Mouse (Mus musculus) embryo, embryonic 11.5 days (tissue): ENCODE results near the gene Nme7.

Experiments
- DNase-seq: peaks from one replicate; pipeline ENCODE4 v3.0.0-alpha.2; 2012; ENCODE audit warnings: low read depth, low spot score

Gene Nme7

DNA sequence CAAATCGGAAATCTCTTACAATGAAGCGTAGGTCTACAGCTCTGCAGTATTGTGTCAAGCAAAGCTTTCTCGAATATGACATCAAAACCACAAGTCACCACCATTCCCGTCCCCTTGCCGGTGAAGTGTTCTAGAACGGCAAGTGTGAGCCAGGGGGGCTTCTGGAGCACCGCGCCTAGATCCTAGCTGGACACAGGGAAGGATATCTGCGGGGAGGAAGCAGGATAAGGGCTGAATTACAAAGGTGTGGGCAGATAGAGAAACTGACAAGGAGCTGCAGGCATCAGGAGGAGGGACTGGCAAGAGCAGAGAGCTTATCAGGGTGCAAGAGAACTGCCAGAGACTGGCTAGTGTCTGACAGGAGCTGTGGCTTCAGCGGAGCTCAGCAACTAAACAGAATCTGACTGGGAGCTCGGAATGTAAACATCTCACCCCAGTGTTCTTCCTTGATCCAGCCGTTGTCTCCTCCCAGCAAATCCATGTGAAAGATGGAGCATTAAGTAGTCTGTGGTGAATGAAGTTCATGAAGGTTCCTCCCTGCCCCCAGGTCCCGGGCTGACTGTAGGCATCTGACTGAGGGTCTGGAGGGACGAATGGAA lies 15.7 kb downstream of the Nme7 start:
- DNase-seq: no peak

DNA sequence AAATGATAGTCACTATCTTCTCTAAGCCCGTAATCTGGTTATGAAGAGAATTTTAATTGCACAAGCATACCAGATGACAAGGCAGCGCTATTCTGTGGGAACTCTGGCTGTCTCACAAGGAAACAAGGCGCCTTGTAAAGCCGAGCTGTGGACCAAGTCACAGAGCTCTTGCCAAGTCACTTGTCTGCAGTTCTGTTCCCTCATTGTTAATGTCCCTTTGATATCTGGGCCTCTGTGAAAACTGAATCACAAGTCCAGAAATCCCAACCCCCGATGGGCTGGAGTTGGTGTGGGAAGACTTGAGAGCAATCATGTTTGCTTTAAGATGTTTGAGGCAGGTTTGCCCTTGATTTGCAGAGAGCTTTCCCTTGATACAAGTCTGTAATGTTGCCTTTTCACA lies 16.8 kb downstream of the Nme7 start:
- no peak for DNase-seq

DNA sequence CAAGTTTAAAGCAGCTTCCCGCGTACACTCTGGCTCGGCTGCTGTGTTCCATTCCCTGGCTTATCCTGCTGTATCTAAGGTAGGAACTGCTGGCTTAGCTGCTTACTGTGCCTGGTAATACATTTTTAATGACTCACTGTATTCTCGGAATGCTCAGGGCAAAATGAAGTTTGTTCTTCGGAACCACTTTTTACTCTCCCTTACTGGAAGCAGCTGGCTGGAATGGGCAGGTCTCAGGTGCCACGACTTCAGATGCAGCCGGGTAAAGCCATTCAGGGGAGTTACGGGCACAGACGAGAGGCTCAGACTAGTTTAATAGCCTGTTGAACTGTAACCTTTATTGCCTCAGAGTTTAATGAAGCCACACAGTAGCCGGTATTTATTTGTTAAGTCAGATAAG lies 17.5 kb downstream of the Nme7 start:
- no peak for DNase-seq

DNA sequence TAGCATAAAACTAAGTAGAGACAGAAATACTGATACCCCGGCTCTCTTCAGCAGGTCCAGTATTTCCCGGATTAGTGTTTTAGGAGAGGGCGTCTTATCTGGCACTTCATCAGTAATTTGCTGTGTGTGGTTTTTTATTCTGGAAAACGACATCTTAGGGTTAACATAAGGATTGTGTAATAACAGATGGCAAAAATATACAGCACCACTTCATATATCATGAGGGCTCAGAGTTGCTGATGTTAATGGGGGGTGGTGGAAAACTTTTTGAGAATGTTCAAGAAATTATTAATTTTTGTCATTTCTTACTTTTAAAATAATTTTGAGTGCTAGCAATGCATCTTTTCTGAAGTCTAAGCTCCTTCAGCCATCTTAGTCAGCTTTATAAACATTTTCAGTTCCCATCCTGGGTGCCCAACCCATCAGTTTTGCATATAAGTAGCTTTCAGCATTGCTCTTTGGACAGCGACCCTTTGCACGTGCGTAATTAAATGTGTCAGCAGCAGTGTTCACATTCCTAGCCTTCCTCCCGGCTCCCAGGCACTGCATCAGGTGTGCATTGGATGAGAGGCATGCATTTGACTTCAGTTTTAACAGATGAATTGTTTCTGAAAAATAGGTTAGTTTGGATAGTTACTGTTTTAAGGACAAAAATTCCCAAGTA lies 19.2 kb downstream of the Nme7 start:
- no peak for DNase-seq

DNA sequence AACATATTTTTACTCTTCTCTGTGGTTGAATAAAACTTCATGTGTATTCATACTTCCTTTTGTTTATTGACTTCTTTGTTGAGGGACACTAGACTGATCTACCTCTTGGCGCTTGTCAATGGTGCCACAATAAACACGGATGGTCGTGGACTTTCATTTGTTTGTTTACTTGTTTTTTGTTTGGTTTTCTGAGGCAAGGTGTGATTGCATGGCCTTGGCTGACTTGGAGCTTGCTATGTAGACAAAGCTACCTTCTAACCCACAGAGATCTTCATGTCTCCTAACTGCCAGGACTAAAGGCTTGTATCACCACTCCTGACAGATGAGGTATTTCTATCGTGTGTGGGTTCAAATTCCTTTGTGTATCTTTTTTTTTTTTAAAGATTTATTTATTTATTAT lies 20.3 kb downstream of the Nme7 start:
- no peak for DNase-seq

DNA sequence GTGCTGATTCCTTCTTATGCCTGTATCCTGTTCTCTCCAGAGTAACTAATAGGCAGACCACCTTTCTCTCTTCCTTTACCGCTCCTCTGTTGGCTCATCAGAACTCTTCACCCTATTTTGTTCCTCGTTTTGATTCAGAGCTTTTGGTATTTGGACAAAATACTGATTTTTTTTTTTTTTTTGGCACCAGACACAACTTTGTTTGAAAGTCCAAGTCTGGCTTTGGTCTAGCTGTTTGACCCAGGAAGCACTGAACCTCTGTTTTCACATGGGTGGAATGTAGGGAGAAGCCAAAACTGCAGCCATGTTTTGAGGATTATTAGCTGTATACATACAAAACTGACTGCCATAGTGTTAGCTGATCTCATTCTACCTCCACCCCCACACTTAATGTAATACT lies 21.0 kb downstream of the Nme7 start:
- DNase-seq: no peak

DNA sequence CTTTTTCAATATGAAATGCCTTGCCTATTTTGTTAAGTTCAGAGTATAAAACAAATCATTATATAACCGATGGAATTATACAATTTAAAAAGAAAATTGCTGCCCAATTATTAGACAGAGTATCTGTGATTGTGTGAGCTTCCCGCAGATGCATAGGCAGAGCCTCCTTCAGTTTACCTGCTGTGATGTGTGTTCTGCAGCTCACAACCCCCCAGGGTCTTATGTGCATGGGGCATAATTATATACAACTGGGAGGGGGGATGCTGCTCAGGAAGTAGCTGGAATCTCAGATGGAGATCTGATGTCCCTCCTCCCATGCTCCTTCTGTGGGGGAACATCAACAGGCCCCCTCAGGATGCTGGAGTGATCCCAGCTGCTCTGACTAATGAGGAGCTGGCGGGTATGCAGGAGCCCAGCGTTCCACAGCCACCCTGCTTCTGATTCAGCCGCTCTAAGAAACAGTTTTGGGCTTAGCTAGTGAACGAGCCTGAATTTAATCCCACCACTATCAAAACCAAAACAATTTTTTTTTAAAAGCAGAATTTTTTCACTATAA lies 22.8 kb downstream of the Nme7 start:
- no peak for DNase-seq

DNA sequence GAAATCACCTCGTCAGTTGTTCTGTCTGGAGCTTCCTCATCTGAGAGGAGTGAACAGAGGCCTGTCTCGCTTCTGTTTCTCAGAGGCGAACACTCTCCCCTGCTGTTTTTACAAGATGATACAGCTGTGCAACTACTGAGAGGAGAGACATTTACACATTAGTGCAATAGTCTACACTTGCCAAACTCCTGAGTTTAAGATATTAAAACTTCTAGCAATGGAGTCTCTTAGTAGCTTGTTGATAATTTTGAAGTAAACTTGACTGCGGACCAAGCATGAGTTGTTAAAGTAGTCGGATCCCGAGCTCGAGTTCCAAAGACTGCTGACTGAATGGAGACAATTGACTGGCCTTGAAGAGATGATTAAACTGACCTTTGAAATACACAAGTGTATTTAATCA lies 23.8 kb downstream of the Nme7 start:
- no peak for DNase-seq

DNA sequence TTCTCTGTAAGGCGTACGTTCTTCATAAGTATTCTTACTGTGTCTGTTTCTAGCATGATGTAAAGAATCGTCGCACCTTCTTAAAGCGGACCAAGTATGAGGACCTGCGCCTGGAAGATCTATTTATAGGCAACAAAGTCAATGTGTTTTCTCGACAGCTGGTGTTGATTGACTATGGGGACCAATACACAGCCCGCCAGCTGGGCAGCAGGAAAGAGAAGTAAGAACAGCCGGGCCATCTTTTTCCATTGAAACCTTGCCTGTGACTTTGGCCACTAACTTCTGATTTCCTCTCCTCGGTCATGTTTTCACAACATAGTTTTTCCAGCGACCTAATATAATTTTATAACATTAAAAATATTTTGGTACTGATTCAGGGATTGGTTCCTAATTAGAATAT lies 28.6 kb downstream of the Nme7 start:
- DNase-seq: no peak

DNA sequence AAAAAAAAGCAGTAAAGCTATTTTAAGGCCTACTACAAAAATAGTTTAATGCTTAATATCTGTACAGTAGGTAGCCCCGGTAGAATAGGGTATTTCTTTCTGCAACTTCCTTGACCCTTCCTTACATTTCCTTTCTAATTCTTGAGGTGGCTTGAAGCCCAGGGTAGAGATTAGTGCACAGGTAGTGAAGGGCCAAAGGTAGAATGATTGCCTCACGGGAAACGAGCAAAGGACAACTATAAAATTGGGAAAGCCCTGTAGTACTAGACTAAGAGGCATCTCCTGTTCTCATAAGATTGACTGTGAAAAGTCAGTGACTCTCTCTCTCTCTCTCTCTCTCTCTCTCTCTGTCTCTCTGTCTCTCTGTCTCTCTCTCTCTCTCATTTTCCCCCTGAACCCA lies 31.5 kb downstream of the Nme7 start:
- no peak for DNase-seq

DNA sequence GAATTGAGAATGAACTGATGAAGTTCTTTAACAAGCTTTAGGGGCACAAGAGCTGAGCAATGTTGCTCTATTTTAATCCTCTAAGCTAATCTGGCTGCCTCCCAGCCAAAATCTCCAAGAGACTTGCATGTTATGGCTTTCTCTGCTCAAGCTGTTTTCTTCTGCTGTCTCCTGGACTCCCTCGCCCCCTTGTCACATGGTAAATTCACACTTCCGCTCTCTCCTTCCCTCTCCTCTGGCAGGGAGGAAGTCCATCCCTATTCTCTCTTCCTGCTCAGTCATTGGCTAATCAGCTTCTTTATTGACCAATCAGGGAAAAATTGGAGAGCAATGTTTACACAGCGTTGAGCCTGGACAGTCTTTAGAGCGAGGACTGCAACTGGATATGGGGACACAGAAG lies 31.9 kb downstream of the Nme7 start:
- DNase-seq: no peak

DNA sequence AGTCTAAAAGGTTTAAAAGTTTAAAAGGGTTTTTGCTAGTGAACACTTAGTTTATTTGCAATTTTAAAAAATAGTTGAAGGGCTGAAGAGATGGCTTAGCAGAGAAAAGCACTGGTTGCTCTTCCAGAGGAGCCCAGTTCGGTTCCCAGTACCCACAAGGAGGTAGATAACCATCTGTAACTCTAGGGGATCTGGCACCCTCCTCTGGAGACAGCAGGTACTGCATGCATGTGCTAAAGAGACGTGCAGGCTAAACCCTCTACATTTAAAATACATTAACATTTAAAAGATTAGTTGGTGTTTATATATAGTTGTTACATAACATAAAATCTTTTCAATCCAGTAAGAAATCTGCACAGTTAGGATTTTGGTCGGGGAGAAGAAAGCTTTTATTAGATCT lies 38.2 kb downstream of the Nme7 start:
- no peak for DNase-seq

DNA sequence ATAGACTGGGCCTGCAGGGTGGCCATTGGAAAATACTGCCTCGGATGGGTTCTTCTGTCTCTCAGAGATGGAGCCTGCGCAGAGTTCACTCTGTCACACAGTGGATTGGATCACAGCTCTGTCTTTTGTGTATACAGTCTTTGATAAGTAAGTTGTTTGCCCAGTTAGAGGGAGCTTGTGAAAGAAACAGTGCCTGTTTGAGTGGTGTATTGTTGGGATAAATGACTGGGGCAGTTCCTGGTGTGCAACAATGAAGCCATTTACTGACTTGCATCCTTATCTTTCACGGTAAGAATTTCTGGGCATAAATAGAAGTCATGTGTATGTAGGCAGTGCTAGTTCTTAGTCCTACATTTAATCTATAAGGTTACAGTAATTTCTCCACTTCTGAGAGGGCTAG lies 49.5 kb downstream of the Nme7 start:
- DNase-seq: no peak

DNA sequence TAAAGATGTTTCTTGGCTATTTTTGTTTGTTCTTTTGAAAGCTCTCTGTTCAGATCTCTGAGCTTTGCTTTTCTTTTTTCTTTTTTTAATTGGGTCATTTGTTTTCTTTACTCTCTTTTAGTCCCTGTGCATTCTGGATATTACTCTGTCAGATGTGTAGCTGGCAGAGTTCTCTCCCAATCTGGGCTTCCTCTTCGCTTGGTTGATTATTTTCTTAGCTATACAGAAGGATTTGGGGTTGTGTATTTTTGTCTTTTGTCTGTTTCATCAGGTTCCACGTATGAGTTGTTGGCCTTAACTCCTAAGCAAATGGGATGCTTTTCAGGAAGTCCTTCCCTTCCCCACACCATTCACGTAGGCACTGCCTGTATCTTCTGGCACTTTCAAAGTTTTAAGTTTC lies 54.1 kb downstream of the Nme7 start:
- no peak for DNase-seq

DNA sequence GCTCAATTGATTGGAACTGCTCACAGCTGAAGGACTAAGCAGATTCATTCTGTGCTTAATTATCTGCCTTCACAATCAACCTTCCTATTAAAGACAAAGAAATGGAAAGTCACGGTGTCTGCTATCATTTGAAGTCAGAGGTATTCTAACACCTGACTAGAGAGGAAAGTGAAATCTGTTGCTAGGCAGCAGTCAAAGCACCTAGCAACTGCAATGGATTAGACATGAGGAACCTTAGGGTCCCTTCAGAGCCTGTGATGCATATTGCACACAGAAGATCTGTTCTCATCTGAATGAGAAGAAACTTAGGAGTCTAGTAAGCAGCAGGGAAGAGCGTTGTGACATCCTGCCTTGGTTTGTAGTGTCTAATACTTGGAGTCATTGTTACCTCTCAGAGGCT lies 58.1 kb downstream of the Nme7 start:
- no peak for DNase-seq

DNA sequence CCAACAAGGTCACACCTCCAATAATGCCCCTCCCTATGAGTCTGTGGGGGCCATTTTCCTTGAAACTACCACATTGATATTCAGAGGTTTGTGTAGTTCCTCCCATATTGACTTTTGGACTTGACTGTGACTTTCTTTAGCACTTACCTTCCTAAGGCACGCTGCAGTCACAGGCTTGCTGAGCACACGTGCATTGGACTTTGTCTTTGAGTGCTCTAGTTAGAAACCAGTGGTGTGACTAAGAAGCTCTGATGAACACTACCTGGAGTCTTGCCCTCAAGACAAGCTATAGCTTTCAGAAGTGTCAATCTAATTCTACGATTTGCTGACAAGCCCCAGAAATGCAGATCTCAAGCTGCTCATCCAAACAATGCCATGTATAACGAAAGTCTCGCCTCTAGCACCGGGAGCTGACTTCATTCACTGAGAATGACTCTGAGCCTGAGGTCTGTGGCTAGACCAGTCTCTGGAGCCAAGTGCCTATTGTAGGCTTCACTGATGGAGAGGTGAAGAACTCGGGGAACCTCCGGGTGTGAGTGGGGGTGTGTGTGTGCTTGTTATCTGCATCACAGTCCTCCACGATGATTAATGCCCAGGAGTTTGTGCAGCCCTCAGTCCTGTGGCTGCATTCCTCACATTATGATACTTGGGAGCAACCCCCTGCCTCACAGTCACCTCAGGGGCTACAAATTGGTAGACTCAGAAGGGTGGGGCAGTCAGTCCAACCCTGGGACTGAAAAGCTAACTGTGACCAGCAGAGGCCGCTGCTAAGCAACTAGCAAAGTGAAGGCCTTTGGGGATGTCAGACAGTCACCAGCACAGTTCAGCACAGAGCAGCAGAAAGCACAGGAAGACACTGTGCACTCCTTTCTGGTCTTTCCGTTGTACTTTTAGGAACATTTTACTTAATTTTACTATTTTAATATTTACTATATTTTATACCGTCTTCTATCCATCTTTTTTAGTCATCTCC lies 62.5 kb downstream of the Nme7 start:
- DNase-seq: peak; percentile 27

DNA sequence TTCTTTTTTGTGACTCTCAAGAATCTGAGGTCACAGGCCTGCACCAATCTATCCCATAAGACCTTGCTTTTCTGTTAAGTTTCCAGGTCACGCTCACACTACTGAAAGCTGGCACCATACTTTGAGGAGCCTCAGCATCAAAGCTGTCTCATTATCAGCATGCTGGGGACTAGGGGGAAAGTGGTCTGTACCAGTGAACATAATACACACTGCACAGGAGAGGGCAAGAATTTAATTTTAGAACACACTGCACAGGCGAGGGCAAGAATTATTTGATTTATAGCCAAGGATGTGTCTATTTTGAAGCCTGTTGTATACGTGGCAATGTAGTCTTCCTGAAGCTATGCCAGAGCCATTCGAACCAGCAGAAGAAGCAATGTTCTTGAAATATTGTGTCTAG lies 64.2 kb downstream of the Nme7 start:
- no peak for DNase-seq

DNA sequence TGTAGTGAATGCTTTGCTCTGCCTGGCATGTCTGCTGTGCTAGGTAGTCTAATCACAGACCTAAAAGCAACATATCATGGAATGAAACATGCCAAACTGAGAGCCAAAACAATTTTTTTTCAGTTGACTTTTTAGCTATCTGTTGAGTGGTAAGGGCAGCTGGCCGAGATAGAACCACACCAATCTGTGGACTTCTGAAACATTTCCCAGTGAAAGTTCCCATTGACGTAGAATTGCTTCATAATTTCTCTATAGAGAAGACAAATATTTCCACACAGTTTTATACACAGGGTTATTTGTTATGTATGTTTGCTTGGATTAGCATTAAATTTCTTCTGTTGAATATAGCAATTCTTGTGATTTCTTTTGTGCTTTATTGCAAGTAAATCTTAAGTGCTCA lies 65.9 kb downstream of the Nme7 start:
- DNase-seq: no peak

DNA sequence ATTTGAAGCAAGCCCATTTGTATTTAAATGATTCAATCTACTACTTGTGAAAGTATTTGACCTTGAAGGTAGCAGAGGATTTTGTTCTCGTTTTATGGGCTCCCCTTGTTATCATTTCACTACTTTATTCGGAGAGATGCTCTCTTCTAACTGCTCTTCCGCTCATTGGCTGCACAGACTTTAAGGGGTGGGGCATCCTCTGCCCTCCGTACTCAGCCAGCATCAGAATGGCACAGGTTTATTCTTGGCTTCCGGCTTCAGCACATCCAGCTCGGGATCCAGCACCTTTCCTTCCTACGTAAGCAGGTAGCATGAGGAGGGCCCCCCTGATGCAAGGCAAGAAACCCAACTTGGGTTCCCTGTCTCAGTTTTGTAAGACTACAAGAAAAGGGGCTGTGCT lies 69.1 kb downstream of the Nme7 start:
- DNase-seq: no peak

DNA sequence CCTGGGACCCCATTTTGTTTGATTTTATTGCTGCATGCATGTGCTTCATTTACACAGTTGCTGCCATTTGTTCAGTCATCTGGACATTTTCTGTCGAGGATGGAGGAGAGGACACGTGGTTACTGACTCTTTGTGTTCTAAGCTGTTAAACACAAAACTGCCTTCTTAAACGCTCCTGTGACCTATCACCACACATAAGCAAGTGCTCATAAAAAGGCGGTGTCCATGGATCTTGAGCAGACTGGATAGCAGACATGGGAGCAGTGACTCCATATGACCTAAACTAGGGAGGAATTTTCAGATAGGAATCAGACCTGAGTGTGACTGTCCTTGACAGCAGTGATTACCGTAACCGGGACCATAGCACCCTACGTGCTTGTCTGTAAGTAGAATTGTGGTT lies 70.1 kb downstream of the Nme7 start:
- no peak for DNase-seq

DNA sequence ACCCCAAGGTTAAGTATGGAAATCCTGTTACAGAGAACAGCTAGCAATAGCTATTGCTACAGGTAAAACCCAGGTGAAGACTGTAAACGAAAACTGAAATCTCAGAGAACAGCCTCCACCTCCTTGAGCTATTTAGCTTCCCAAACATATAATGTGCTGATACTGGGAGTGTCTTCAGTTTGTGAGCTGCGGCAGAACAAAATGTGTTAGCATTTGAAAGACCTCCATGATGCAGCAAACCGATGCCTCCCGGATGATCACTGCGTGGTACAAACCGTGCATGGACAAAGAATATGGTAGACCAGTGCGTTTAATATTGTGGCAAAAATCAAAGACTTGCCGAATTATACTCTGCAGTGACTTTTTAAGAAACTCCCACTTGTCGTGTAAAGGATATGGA lies 71.7 kb downstream of the Nme7 start:
- DNase-seq: no peak

DNA sequence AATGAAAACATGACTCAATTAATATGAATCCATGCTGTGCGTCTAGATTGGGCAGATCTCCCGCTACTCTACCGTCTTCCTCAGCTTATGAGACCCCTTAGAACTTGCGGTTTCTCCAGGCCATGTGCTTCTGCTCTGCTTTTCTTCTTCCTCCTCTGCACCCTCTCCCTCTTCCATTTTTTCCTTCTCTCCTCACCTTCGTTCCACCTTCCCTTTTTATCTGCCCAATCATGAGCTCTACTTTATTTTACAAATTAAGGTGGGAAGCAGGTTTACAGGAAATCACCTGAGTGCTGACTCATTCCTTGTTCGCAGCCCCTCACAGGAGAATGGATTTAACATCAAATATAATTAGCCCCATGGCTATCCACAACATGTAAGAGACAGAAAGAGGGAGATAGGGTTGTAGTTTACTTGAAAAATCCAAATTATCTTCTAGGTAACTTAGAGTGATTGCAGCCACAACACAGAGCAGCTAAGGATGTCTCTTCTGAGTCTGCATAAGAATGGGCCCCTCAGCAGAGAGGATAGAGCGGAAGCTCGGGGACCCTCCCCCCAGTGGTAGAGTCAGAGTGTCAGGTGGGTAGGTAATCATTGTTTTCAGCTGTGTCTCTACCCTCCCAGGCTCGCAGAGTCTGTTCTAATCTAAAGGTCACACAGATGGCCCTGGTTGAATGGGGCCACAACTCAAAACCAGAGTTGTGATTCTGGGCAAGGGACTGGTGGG lies 73.0 kb downstream of the Nme7 start:
- DNase-seq: no peak
